Mouse (Mus musculus): ENCODE data around the gene Gm12830.

- TF ChIP-seq CTCF (IDR thresholded peaks at IDR 0.05; ENCODE audit: extremely low read depth, insufficient read depth, insufficient read length, insufficient replicate concordance), result no peak
- no peak for TF ChIP-seq POLR2A (IDR thresholded peaks at IDR 0.05; ENCODE audit: low read depth, low read length)
Observed at GRCm38 (mm10) chr4:114903422-114903782, 81.9 kb downstream of the Gm12830 start.
